Mouse (Mus musculus) midbrain, embryonic 12.5 days (tissue): ENCODE data around the gene Cmtm7. TPM values are rescaled to one million over a fixed set of nuclear protein-coding genes. Genes with fewer than 3 reads are reported as not detected.
A peak's percentile ranks its signal among the peaks of the same experiment; 100 is the strongest.
"Not testable (repeated sequence)": the region's sequence is repeated elsewhere in the genome, so short reads cannot be mapped to it uniquely, and the experiment has no call there.

Source experiments
- ATAC-seq: fragments of 200-750 bp; cut with Nextera tagmentation; 2 replicates; pipeline ENCODE4 v1.8.0; 2017; ENCODE audit warnings: low read depth, moderate TSS enrichment, moderate library complexity; ENCODE audit not compliant: low FRiP score
- H3K27ac ChIP-seq: fragments of 300-500 bp; sonication (generic); replicated peaks from 2 replicates; pipeline ENCODE4 v1.5.1; 2016; ENCODE audit warnings: mild to moderate bottlenecking
- H3K27me3 ChIP-seq: fragments of 300-500 bp; sonication (generic); 2 replicates; pipeline ENCODE4 v1.6.1; 2016; ENCODE audit warnings: mild to moderate bottlenecking
- H3K36me3 ChIP-seq: fragments of 300-500 bp; sonication (generic); 2 replicates; pipeline ENCODE4 v1.6.1; 2016
- H3K4me1 ChIP-seq: fragments of 300-500 bp; sonication (generic); 2 replicates; pipeline ENCODE4 v1.6.1; 2016
- H3K4me2 ChIP-seq: fragments of 300-500 bp; sonication (generic); replicated peaks from 2 replicates; pipeline ENCODE4 v1.6.1; 2016; ENCODE audit warnings: mild to moderate bottlenecking, moderate library complexity
- H3K4me3 ChIP-seq: fragments of 300-500 bp; sonication (generic); 2 replicates; pipeline ENCODE4 v1.5.1; 2016; ENCODE audit warnings: mild to moderate bottlenecking
- H3K9ac ChIP-seq: fragments of 300-500 bp; sonication (generic); replicated peaks from 2 replicates; pipeline ENCODE4 v1.6.1; 2016; ENCODE audit warnings: mild to moderate bottlenecking, moderate library complexity
- H3K9me3 ChIP-seq: fragments of 300-500 bp; sonication (generic); 2 replicates; pipeline ENCODE4 v1.6.1; 2016; ENCODE audit warnings: mild to moderate bottlenecking
- WGBS: fragments of 180-500 bp; shearing (Covaris S2); methylation state at CpG from one replicate; pipeline ENCODE4 v1.1.7; 2016; 5-methylcytosine and 5-hydroxymethylcytosine counted together
- polyA plus RNA-seq: library from polyadenylated mRNA; unstranded; fragments of >200 nt; fragmentation: Nextera tagmentation; extraction: Ambion mirVana; gene quantifications from 2 replicates; pipeline ENCODE4 v1.2.1, GENCODE M21; 2016

Cmtm7 gene
- polyA plus RNA-seq, 1 experiment from 2014 or later: 49.4 TPM

DNA sequence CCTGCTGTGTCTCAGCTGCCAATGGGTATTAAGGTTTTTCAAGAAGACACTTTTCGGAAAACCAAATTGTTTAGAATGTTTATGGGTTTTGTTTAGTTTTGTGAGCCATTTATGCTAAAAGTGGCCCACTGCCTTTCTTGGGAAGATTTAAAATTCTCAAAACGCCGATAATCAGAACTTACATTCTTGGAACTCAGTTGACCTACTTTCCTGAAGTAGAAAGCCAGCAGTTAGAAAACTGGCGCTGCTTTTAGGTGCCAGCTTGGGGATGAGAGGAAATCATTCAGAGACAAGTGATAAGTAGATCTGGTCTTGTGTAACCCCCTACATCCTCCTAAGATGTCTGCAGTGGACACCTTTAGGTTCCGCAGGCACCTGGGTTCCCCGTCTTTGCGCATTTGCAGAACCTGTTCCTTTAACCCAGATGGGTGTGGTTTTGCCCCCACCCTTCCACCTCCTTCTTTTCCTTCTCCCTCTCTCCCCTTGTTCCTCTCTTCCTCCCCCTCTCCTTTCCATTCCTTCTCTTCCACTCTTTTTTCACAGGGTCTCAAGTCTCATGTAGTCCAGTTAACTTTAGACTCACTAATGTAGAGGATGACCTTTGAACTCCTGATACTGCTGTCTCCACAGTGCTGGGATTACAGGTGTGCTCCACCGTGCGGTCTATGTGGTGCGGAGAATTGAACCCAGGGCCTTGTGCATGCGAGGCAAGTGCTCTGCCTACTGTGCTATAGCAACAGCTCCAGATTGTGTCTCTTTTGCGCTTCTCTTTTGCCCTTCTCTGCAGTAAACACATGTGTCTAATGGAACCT lies 49.6 kb downstream of the Cmtm7 start:
- no peaks in the 10 kb centered on the region for H3K27me3 ChIP-seq
- 76% methylated on average over 12 of the region's 12 CpGs for WGBS
- H3K36me3 ChIP-seq: no peaks in the 10 kb centered on the region
- ATAC-seq: no peak
- no peaks in the 10 kb centered on the region for H3K9me3 ChIP-seq
- no peak overlapping the region for H3K27ac ChIP-seq
- H3K4me1 ChIP-seq: peaks cover 16% of the 10 kb centered on the region
- peak overlapping the region; percentile 88 for H3K9ac ChIP-seq
- H3K4me2 ChIP-seq: peak overlapping the region; percentile 75
- H3K4me3 ChIP-seq: peak overlapping the region; percentile 83

DNA sequence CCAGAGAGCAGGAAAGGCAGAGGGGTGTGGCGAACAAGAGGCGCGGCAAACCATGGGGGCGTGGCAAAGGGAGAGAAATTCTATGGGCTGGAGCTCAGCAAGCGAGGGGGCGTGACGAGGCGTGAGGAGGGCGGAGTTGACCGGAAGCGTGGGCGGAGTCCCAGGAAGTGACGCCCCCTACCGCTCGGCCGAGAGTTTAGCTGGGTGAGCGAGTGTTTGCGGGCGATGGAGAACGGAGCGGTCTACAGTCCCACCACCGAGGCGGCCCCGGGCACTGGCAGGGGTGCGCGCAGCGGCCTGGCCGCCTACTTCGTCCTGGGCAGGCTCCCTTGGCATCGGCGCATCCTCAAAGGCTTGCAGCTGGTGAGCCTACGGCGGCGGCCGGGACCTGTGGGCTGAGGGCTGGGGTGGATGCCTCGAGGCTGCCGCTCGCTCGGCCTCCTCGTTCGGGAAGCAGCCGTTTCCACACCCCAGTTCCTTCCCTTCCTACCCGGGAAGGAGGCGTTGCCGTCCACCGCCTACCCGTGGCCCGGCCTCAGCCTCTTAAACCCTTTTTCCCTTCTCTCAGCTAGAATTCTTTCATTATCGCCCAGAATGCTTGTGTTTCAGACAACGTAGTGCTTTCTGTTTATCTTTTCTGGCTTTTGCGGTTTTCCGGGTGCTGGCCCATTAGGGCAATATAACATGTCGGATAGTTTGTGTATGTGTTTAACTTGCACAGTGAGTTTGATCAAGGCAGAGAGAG lies 50.5 kb downstream of the Cmtm7 start, which contains the start of gene Cmtm6:
Gene Cmtm6 (plus strand): TSS at position 106 of the 745 bp plus-strand sequence.
- Histone ChIP-seq H3K27me3 (no peaks in the 10 kb centered on the region), H3K9ac (peak within 1 kb of the TSS; percentile 88), H3K36me3 (no peaks in the 10 kb centered on the region), H3K4me2 (peak within 1 kb of the TSS; percentile 75), H3K27ac (peak within 1 kb of the TSS; percentile 79), H3K4me3 (peak within 1 kb of the TSS; percentile 83), H3K9me3 (no peaks in the 10 kb centered on the region), H3K4me1 (peaks cover 16% of the 10 kb centered on the region)
- ATAC-seq: peak; percentile 91
- under 1% methylated on average over 52 of the region's 53 CpGs for WGBS

DNA sequence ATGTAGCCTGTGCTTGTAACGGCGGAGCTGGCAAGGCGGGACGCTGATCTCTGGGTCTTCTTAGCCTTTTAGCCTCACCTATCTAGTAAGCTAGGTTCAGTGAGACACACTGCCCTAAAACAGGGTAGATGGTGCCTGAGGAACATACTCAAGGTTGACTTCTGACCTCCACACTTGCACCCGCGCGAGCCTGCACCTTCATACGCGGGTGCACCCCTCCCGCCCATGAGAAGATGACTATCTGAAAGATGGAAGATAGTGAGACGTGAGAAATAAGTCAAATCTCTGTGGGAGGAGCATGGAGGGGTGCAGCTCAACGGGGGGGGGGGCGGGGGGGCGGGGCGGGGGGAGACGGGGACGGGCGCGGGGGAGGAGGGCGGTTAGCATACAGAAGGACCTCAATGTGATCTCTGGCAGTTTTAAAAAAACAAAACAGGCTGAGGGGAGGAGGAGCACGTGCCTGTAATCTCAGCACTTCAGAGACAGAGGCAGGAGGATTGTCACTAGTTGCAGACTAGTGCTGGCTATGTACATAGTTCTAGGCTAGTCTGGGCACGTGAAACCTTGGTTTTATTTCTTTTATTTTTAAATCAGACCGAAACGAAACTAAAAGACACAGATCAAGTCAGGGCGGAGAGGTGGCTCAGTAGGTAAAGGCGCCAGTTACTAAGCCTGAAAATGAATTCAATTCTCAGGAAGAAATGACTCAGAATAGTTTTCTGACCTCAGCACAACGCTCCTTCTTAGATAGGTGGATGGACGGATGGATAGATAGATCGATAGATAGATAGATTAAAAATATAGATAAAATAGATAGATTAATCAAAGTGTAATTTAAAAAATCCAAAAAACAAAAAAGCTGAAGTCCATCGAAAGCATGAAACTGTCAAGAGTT lies 51.5 kb downstream of the Cmtm7 start:
- peaks cover 16% of the 10 kb centered on the region for H3K4me1 ChIP-seq
- H3K4me3 ChIP-seq: peak overlapping the region; percentile 83; the same call in 1 of the 2 replicates
- H3K9me3 ChIP-seq: no peaks in the 10 kb centered on the region
- no peak overlapping the region for H3K27ac ChIP-seq
- no peak for ATAC-seq
- peak overlapping the region; percentile 75; the same call in 1 of the 2 replicates for H3K4me2 ChIP-seq
- H3K36me3 ChIP-seq: peaks cover 5% of the 10 kb centered on the region
- H3K27me3 ChIP-seq: no peaks in the 10 kb centered on the region
- 51% methylated on average over 22 of the region's 30 CpGs for WGBS
- H3K9ac ChIP-seq: no peak overlapping the region

DNA sequence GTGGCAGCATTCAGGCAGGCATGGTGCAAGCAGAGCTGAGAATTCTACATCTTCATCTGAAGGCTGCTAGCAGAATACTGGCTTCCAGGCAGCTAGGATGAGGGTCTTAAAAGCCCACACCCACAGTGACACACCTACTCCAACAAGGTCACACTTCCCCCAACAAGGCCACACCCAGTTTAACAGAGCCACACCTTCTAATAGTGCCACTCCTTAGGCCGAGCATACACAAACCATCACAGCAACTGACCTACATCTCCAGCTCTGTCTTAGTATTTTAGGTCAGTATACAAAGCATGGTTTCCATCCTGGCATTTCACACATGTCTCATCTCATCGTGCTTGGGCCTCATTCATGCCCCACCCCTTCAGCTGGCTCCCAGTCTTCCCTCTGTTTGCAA lies 53.2 kb downstream of the Cmtm7 start:
- not testable (repeated sequence) for H3K9me3 ChIP-seq, H3K27ac ChIP-seq, ATAC-seq, H3K4me3 ChIP-seq, H3K4me2 ChIP-seq, H3K9ac ChIP-seq, H3K27me3 ChIP-seq
- peaks cover 22% of the 10 kb centered on the region for H3K36me3 ChIP-seq
- H3K4me1 ChIP-seq: peaks cover 14% of the 10 kb centered on the region
- 71% methylated on average over 2 of the region's 2 CpGs for WGBS

GRCm38 (mm10) chr9:114727315-114727714 lies 54.3 kb downstream of the Cmtm7 start:
- Histone ChIP-seq H3K4me3 (no peak overlapping the region), H3K9me3 (no peaks in the 10 kb centered on the region), H3K27me3 (no peaks in the 10 kb centered on the region), H3K36me3 (peaks cover 33% of the 10 kb centered on the region), H3K9ac (no peak overlapping the region), H3K4me1 (peaks cover 8% of the 10 kb centered on the region), H3K27ac (no peak overlapping the region), H3K4me2 (no peak overlapping the region)
- WGBS: 10% methylated on average over 3 of the region's 3 CpGs
- no peak for ATAC-seq

- no peaks in the 10 kb centered on the region for H3K9me3 ChIP-seq
- no peaks in the 10 kb centered on the region for H3K27me3 ChIP-seq
- ATAC-seq: no peak
- H3K27ac ChIP-seq: no peak overlapping the region
- H3K9ac ChIP-seq: no peak overlapping the region
- no peaks in the 10 kb centered on the region for H3K4me1 ChIP-seq
- no peak overlapping the region for H3K4me2 ChIP-seq
- peaks cover 96% of the 10 kb centered on the region for H3K36me3 ChIP-seq
- H3K4me3 ChIP-seq: no peak overlapping the region
- WGBS: 85% methylated on average over 18 of the region's 18 CpGs
These were observed 64.9 kb downstream of the Cmtm7 start for GRCm38 (mm10) chr9:114716677-114717331.

- Histone ChIP-seq H3K4me3 (no peak overlapping the region), H3K27ac (no peak overlapping the region), H3K9ac (no peak overlapping the region), H3K4me1 (no peaks in the 10 kb centered on the region), H3K36me3 (peaks cover 89% of the 10 kb centered on the region), H3K9me3 (no peaks in the 10 kb centered on the region), H3K27me3 (no peaks in the 10 kb centered on the region), H3K4me2 (no peak overlapping the region)
- 95% methylated on average over 7 of the region's 7 CpGs for WGBS
- no peak for ATAC-seq
These were observed 68.2 kb downstream of the Cmtm7 start for GRCm38 (mm10) chr9:114713481-114713880.

DNA sequence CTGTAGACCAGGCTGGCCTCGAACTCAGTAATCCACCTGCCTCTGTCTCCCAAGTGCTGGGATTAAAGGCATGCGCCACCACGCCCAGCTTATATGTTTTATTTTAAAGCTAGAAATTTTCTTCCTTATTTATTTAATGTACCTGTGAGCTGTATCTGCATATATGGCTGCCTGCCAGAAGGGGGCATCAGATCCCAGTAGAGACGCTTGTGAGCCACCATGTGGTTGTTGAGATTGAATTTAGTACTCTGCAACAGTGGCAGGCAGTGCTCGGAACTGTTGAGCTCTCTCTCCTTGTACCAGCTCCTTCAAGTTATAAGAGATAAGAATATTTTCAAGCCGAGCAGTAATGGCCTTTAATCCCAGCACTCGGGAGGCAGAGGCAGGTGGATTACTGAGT lies 71.3 kb downstream of the Cmtm7 start:
- Histone ChIP-seq H3K36me3 (peaks cover 88% of the 10 kb centered on the region), H3K9me3 (no peaks in the 10 kb centered on the region), H3K4me3 (no peak overlapping the region), H3K4me1 (no peaks in the 10 kb centered on the region), H3K27ac (no peak overlapping the region), H3K9ac (no peak overlapping the region), H3K27me3 (no peaks in the 10 kb centered on the region), H3K4me2 (no peak overlapping the region)
- no peak for ATAC-seq
- 85% methylated on average over 7 of the region's 7 CpGs for WGBS

DNA sequence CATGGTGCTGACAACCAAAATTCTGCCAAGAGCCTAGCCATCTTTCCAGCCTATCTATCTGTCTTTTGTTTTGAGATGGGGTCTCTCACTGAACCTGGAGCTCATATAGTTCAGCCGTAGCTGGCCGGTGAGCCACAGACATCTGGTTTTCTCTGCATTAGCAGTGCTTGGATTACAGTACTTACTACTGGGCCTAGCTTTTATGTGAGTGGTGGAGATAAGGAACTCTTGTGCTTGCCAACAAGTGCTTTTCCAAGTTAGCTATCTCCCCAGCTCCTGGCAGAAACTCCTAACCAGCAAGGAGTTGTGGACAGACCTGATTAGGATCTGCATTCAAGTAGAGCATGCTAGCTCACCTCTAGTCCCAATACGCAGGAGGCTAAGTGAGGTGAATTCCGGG lies 73.9 kb downstream of the Cmtm7 start:
- Histone ChIP-seq H3K4me3 (no peak overlapping the region), H3K27me3 (no peaks in the 10 kb centered on the region), H3K36me3 (peaks cover 71% of the 10 kb centered on the region), H3K4me2 (no peak overlapping the region), H3K4me1 (no peaks in the 10 kb centered on the region), H3K9ac (no peak overlapping the region), H3K9me3 (no peaks in the 10 kb centered on the region), H3K27ac (no peak overlapping the region)
- no peak for ATAC-seq
- whole genome bisulfite sequencing: 99% methylated on average over 4 of the region's 4 CpGs
